Mouse (Mus musculus) stomach, embryonic 14.5 days (tissue): ENCODE data around the gene Rap1b. TPM values are rescaled to one million over a fixed set of nuclear protein-coding genes. Genes with fewer than 3 reads are reported as not detected.

Source experiments
- ATAC-seq: fragments of 200-750 bp; cut with Nextera tagmentation; 2 replicates; pipeline ENCODE4 v1.8.0; 2017; ENCODE audit warnings: low read depth, moderate TSS enrichment; ENCODE audit not compliant: insufficient number of reproducible peaks, insufficient read depth, low FRiP score
- H3K27ac ChIP-seq: fragments of 300-500 bp; sonication (generic); 2 replicates; pipeline ENCODE4 v1.5.1; 2014; ENCODE audit warnings: mild to moderate bottlenecking, low read length, moderate library complexity, mixed read lengths
- H3K27me3 ChIP-seq: fragments of 300-500 bp; sonication (generic); 2 replicates; pipeline ENCODE4 v1.6.1; 2014; ENCODE audit warnings: low read length, control low read depth, mixed read lengths; ENCODE audit not compliant: control insufficient read depth, insufficient read depth
- H3K36me3 ChIP-seq: fragments of 300-500 bp; sonication (generic); 2 replicates; pipeline ENCODE4 v1.6.1; 2014; ENCODE audit warnings: mild to moderate bottlenecking, control low read depth, low read length, moderate library complexity, mixed read lengths; ENCODE audit not compliant: control insufficient read depth, insufficient read depth
- H3K4me1 ChIP-seq: fragments of 300-500 bp; sonication (generic); 2 replicates; pipeline ENCODE4 v1.6.1; 2014; ENCODE audit warnings: low read length, control low read depth, mixed read lengths; ENCODE audit not compliant: control insufficient read depth, insufficient read depth
- H3K4me2 ChIP-seq: fragments of 300-500 bp; sonication (generic); replicated peaks from 2 replicates; pipeline ENCODE4 v1.6.1; 2014; ENCODE audit warnings: low read depth, low read length, control low read depth
- H3K4me3 ChIP-seq: fragments of 300-500 bp; sonication (generic); 2 replicates; pipeline ENCODE4 v1.5.1; 2014; ENCODE audit warnings: low read depth, low read length, control low read depth
- H3K9ac ChIP-seq: fragments of 300-500 bp; sonication (generic); replicated peaks from 2 replicates; pipeline ENCODE4 v1.6.1; 2014; ENCODE audit warnings: low read depth, mild to moderate bottlenecking, control low read depth, low read length, moderate library complexity, mixed read lengths
- H3K9me3 ChIP-seq: fragments of 300-500 bp; sonication (generic); 2 replicates; pipeline ENCODE4 v1.6.1; 2016; ENCODE audit warnings: low read depth, low read length, control low read depth; ENCODE audit not compliant: control insufficient read depth
- WGBS: fragments of 180-500 bp; shearing (Covaris S2); extraction: QIAGEN DNeasy Blood & Tissue Kit; methylation state at CpG from one replicate; pipeline ENCODE4 v1.1.7; 2014; 5-methylcytosine and 5-hydroxymethylcytosine counted together
- polyA plus RNA-seq: library from polyadenylated mRNA; unstranded; fragments of >200 nt; fragmentation: Nextera tagmentation; extraction: Ambion mirVana; gene quantifications from 2 replicates; pipeline ENCODE4 v1.2.1, GENCODE M21; 2014

Rap1b gene
- polyA plus RNA-seq, 1 experiment from 2014 or later, result 178 TPM

DNA sequence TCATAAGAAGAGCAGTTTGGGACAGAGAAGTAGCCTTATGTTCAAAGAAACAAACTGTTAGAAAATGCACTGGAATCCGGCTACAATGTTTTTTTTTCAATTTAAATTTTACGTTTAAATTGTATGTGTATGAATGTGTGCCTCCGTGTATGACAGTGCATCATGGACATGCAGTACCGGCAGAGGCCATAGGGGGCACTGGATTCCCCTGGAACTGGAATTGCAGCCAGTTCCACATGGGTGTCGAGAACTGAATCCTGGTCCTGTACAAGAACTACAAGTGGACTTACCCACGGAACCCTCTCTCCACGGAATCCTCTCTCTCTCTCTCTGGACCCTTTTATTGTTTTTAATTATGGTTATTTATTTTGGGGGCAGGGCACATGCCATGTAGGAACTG lies 49.7 kb downstream of the Rap1b start:
- no peaks in the 10 kb centered on the region for H3K27me3 ChIP-seq
- peaks cover 15% of the 10 kb centered on the region; the same call in 1 of the 2 replicates for H3K4me1 ChIP-seq
- H3K4me3 ChIP-seq, result no peak overlapping the region
- no peak overlapping the region for H3K27ac ChIP-seq
- 93% methylated on average over 7 of the region's 7 CpGs for WGBS
- ATAC-seq, result no peak
- H3K36me3 ChIP-seq, result no peaks in the 10 kb centered on the region
- no peaks in the 10 kb centered on the region for H3K9me3 ChIP-seq
- H3K4me2 ChIP-seq, result no peak overlapping the region
- no peak overlapping the region for H3K9ac ChIP-seq

DNA sequence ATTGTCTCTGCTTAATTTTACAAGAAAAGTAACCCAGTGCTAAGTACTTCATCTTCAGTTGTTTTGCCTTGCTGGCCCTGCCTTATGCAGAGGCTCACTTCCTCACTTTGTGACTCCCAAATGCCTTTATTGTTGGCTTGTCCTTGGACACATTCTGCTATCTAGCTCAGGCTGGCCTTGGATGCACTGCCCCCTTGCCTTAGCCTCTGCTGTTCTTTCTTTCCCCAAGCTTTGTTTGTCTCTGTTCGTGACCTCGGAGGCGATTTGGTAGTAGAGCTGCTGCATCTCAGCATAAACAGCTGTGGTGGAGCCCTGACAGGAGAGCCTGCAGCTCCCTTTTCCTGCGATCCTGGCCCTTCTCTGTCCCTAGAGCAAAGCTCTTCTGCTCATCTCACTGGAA lies 50.6 kb downstream of the Rap1b start:
- no peak overlapping the region for H3K27ac ChIP-seq
- H3K9ac ChIP-seq, result no peak overlapping the region
- no peak for ATAC-seq
- H3K36me3 ChIP-seq, result no peaks in the 10 kb centered on the region
- H3K4me1 ChIP-seq, result peaks cover 21% of the 10 kb centered on the region; the same call in 1 of the 2 replicates
- 68% methylated on average over 4 of the region's 4 CpGs for WGBS
- no peak overlapping the region for H3K4me2 ChIP-seq
- H3K4me3 ChIP-seq, result no peak overlapping the region
- no peaks in the 10 kb centered on the region for H3K27me3 ChIP-seq
- no peaks in the 10 kb centered on the region for H3K9me3 ChIP-seq

DNA sequence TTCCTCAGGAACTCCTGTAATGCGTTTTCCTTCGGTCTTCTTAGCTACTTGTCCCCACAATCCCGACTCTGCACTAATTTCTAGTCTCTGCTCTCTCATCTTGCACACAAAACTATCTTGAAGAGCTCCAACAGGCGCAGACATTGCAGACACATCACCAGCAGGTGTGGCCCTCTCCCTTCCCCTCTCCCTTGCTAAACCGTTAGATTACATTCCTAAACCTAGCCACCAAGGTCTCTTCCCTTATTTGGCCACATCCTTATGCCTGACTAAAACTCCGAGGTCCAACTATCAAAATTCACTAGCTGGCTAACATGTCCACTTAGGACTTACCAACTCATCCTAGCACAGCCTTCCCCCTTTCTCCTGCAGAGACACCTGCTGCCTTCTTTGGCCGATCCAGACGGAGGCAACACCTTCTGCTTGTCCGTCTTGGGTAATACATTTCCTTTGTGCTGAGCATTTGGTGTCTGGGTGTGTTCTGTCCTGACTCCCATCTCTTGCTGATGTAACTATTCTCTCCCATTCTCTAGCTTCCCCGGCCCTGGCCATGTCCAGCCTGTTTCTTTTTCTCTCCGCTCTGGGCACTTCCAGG lies 52.3 kb downstream of the Rap1b start:
- H3K4me3 ChIP-seq, result peak overlapping the region; percentile 95
- no peaks in the 10 kb centered on the region for H3K9me3 ChIP-seq
- H3K36me3 ChIP-seq, result no peaks in the 10 kb centered on the region
- peak overlapping the region; percentile 64 for H3K27ac ChIP-seq
- no peak for ATAC-seq
- WGBS, result 61% methylated on average over 11 of the region's 11 CpGs
- no peaks in the 10 kb centered on the region for H3K27me3 ChIP-seq
- H3K9ac ChIP-seq, result no peak overlapping the region
- H3K4me1 ChIP-seq, result peaks cover 16% of the 10 kb centered on the region; the same call in 1 of the 2 replicates
- peak overlapping the region; percentile 42 for H3K4me2 ChIP-seq

DNA sequence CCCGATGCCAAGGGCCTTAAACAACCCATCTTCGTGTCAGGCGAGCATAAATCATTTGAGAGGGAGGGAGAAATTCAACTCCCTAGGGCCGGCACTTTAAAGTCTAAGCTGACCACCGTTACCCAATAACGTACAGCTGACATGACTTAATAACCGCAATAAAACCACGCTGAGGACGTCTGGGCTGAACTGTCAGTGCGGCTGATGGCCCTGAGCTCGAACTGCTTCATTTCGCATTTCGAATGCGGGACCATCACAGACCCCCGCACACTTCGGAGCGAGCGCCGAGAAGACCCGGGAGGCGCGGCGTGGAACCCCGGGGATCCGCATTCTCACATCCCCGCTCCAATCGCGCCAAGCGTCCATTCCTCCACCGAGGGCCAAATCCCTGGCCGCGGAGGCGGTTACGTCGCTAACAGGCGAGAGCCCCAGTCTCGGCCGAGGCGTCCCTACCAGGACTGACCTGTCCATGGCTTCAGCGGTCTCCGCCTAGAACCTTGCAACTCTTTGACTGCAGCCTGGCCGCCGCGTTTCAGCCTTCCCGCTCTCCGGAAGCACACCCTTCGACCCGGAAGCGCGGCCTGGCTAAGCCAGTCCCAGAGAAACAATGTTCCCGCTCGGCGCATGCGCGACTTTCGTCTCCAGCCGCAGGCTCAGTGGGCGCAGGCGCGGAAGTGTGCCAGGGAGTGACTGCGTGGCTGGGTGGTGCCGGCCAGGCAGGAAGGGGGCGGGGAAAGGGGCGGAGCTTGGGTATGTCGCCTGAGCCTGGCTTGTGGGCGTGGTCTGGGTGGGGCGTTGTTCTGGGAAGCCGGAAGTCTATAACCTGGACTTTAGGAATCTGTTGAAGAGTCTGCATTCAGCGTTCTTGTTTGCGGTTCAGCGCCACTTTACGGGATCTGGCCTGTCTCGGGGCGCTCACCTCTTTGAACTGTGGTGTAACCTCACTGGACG lies 53.4 kb downstream of the Rap1b start, which contains the start of gene Nup107:
Nup107 (minus strand) TSS at position 565 of the 951 bp plus-strand sequence.
- WGBS, result under 1% methylated on average over 74 of the region's 75 CpGs
- peak; percentile 96 for ATAC-seq
- Histone ChIP-seq H3K27me3 (no peaks in the 10 kb centered on the region), H3K4me2 (peak within 1 kb of the TSS; percentile 91), H3K27ac (peak within 1 kb of the TSS; percentile 64), H3K4me1 (peaks cover 16% of the 10 kb centered on the region; the same call in 1 of the 2 replicates), H3K9me3 (no peaks in the 10 kb centered on the region), H3K4me3 (peak within 1 kb of the TSS; percentile 95), H3K9ac (peak within 1 kb of the TSS; percentile 84), H3K36me3 (peaks cover 7% of the 10 kb centered on the region; the same call in 1 of the 2 replicates)

- no peaks in the 10 kb centered on the region for H3K9me3 ChIP-seq
- H3K4me2 ChIP-seq, result peak overlapping the region; percentile 91
- H3K27ac ChIP-seq, result no peak overlapping the region
- H3K36me3 ChIP-seq, result peaks cover 15% of the 10 kb centered on the region; the same call in 1 of the 2 replicates
- ATAC-seq, result no peak
- H3K4me3 ChIP-seq, result peak overlapping the region; percentile 95; the same call in 1 of the 2 replicates
- no peaks in the 10 kb centered on the region for H3K27me3 ChIP-seq
- no peak overlapping the region; the same call in 1 of the 2 replicates for H3K9ac ChIP-seq
- peaks cover 16% of the 10 kb centered on the region; the same call in 1 of the 2 replicates for H3K4me1 ChIP-seq
- WGBS, result 92% methylated on average over 2 of the region's 2 CpGs
Observed at GRCm38 (mm10) chr10:117791171-117791470, 54.7 kb downstream of the Rap1b start.

GRCm38 (mm10) chr10:117790421-117791170 lies 55.2 kb downstream of the Rap1b start:
- H3K27me3 ChIP-seq, result no peaks in the 10 kb centered on the region
- 0 out of 2 replicates have a peak overlapping the region, but pooled peaks have one; percentile 95 for H3K4me3 ChIP-seq
- no peak overlapping the region for H3K27ac ChIP-seq
- H3K9ac ChIP-seq, result no peak overlapping the region
- no peak for ATAC-seq
- peaks cover 16% of the 10 kb centered on the region; the same call in 1 of the 2 replicates for H3K36me3 ChIP-seq
- H3K4me2 ChIP-seq, result peak overlapping the region; percentile 91; the same call in 1 of the 2 replicates
- no peaks in the 10 kb centered on the region for H3K9me3 ChIP-seq
- peaks cover 16% of the 10 kb centered on the region; the same call in 1 of the 2 replicates for H3K4me1 ChIP-seq
- WGBS, result 94% methylated on average over 17 of the region's 17 CpGs

DNA sequence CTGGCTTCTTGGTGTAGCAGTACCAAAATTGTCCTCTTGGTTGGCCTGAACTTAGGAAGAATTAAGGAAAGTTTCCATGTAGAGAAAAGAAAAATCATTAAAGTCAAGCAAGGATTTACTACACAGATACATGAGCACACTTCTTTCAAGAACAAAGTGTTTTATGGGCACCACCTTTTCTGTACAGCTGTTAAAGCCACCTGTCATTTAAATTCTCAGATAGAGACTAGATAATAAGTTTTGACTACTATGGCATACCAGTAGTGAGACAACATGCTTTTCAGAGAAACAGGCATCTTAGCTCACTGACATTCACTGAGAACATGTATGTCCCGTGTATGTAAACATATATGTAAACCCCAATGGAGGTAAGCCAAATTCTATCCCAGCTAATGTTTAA lies 55.8 kb downstream of the Rap1b start:
- Histone ChIP-seq H3K9me3 (no peaks in the 10 kb centered on the region), H3K27ac (no peak overlapping the region), H3K4me3 (no peak overlapping the region), H3K4me2 (no peak overlapping the region), H3K27me3 (no peaks in the 10 kb centered on the region), H3K9ac (no peak overlapping the region), H3K4me1 (peaks cover 16% of the 10 kb centered on the region; the same call in 1 of the 2 replicates), H3K36me3 (peaks cover 19% of the 10 kb centered on the region; the same call in 1 of the 2 replicates)
- 90% methylated on average over 1 of the region's 1 CpGs for WGBS
- no peak for ATAC-seq

GRCm38 (mm10) chr10:117784646-117785045 lies 61.2 kb downstream of the Rap1b start:
- WGBS, result 94% methylated on average over 7 of the region's 7 CpGs
- peaks cover 59% of the 10 kb centered on the region for H3K36me3 ChIP-seq
- no peak overlapping the region for H3K9ac ChIP-seq

More at GRCm38 (mm10) chr10:117784646-117785045, 61.2 kb downstream of the Rap1b start:
- no peaks in the 10 kb centered on the region for H3K27me3 ChIP-seq
- no peaks in the 10 kb centered on the region for H3K9me3 ChIP-seq
- H3K4me2 ChIP-seq, result no peak overlapping the region
- no peak for ATAC-seq
- no peak overlapping the region for H3K4me3 ChIP-seq
- H3K4me1 ChIP-seq, result no peaks in the 10 kb centered on the region
- H3K27ac ChIP-seq, result no peak overlapping the region
